Mouse (Mus musculus) cerebellum, adult 2 months (tissue): ENCODE measurements around the gene Ankrd10. TPM values are rescaled to one million over a fixed set of nuclear protein-coding genes. Genes with fewer than 3 reads are reported as not detected.
"Not testable (repeated sequence)": the region's sequence is repeated elsewhere in the genome, so short reads cannot be mapped to it uniquely, and the experiment has no call there.

ENCODE experiments used
- DNase-seq, 2 experiments: peaks; one replicate each; pipeline ENCODE4 v3.0.0; 2021
- H3K27ac ChIP-seq: fragments of 200-500 bp; 2 replicates; pipeline ENCODE4 v1.5.1; 2012; ENCODE audit warnings: low read length, control low read depth, inconsistent platforms; ENCODE audit not compliant: insufficient read depth
- H3K27me3 ChIP-seq: fragments of 200-500 bp; 2 replicates; pipeline ENCODE4 v1.6.1; 2012; ENCODE audit warnings: inconsistent platforms, mild to moderate bottlenecking, low read length, moderate library complexity; ENCODE audit not compliant: control insufficient read depth, insufficient read depth
- H3K4me1 ChIP-seq: fragments of 200-500 bp; 2 replicates; pipeline ENCODE4 v1.6.1; 2011; ENCODE audit warnings: low read length; ENCODE audit not compliant: control insufficient read depth, insufficient read depth
- H3K4me3 ChIP-seq: fragments of 200-500 bp; replicated peaks from 2 replicates; pipeline ENCODE3; 2011; ENCODE audit warnings: mild to moderate bottlenecking, low read depth, low read length, control low read depth; ENCODE audit not compliant: insufficient read depth
- CTCF ChIP-seq: fragments of 200-500 bp; IDR thresholded peaks from 2 replicates; pipeline ENCODE4 v1.5.1; 2011; ENCODE audit warnings: low read depth, mild to moderate bottlenecking, control low read depth, low read length, moderate library complexity, borderline replicate concordance; ENCODE audit not compliant: insufficient read depth
- POLR2A ChIP-seq: fragments of 200-500 bp; IDR thresholded peaks from 2 replicates; pipeline ENCODE4 v1.6.1; 2011; ENCODE audit warnings: low read length, control low read depth, borderline replicate concordance; ENCODE audit not compliant: insufficient read depth
- WGBS: fragments of 180-500 bp; shearing (Covaris S2); methylation state at CpG from one replicate; pipeline ENCODE4 v1.1.7; 2018; 5-methylcytosine and 5-hydroxymethylcytosine counted together
- polyA plus RNA-seq: library from polyadenylated mRNA; depleted of rRNA; stranded (reverse); fragments of >200 nt; gene quantifications from 2 replicates; pipeline ENCODE4 v1.2.3, GENCODE M21; 2012; rRNA removed

The Ankrd10 gene
- polyA plus RNA-seq = 53.0 and 53.4 TPM in 2 replicates

GRCm38 (mm10) chr8:11635611-11636081, at the start of gene Ankrd10:
Ankrd10 (minus strand) TSS chr8:11635757.
- DNase-seq = peak; percentile 97
- TF ChIP-seq CTCF (no peak), POLR2A (peak; percentile 95)
- Histone ChIP-seq H3K27me3 (no peaks in the 10 kb centered on the region), H3K27ac (peak within 1 kb of the TSS; percentile 48), H3K4me1 (no peaks in the 10 kb centered on the region; the same call in 1 of the 2 replicates), H3K4me3 (peak within 1 kb of the TSS; percentile 59)
- WGBS = under 1% methylated on average over 40 of the region's 40 CpGs

- no peak for DNase-seq
- 50% methylated on average over 7 of the region's 7 CpGs for WGBS
- Histone ChIP-seq H3K27ac (no peak overlapping the region), H3K4me1 (no peaks in the 10 kb centered on the region), H3K4me3 (no peak overlapping the region), H3K27me3 (no peaks in the 10 kb centered on the region)
- no peak for TF ChIP-seq POLR2A
- no peak for TF ChIP-seq CTCF
These were observed 49.0 kb upstream of the Ankrd10 start for GRCm38 (mm10) chr8:11684558-11684957.

GRCm38 (mm10) chr8:11668308-11668707, 32.8 kb upstream of the Ankrd10 start:
- no peak for DNase-seq
- Histone ChIP-seq H3K4me3 (no peak overlapping the region), H3K4me1 (no peaks in the 10 kb centered on the region; the same call in 1 of the 2 replicates), H3K27ac (no peak overlapping the region), H3K27me3 (no peaks in the 10 kb centered on the region; the same call in 1 of the 2 replicates)
- WGBS = 71% methylated on average over 2 of the region's 2 CpGs
- TF ChIP-seq POLR2A = no peak
- TF ChIP-seq CTCF = no peak

- not testable (repeated sequence) for DNase-seq, H3K27me3 ChIP-seq, H3K27ac ChIP-seq, H3K4me3 ChIP-seq
- peaks cover 12% of the 10 kb centered on the region for H3K4me1 ChIP-seq
- 77% methylated on average over 20 of the region's 20 CpGs for WGBS
These were observed 30.6 kb upstream of the Ankrd10 start for GRCm38 (mm10) chr8:11666023-11666716.

- no peak overlapping the region for H3K4me3 ChIP-seq
- TF ChIP-seq CTCF (no peak), POLR2A (no peak)
- peak; percentile 54 to 80 for DNase-seq
- H3K27ac ChIP-seq = no peak overlapping the region
- H3K4me1 ChIP-seq = peaks cover 12% of the 10 kb centered on the region
- 12% methylated on average over 3 of the region's 3 CpGs for WGBS
- H3K27me3 ChIP-seq = no peaks in the 10 kb centered on the region
These were observed 26.4 kb upstream of the Ankrd10 start for GRCm38 (mm10) chr8:11661969-11662368.

- H3K27ac ChIP-seq = no peak overlapping the region
- no peaks in the 10 kb centered on the region for H3K27me3 ChIP-seq
- no peak overlapping the region for H3K4me3 ChIP-seq
- DNase-seq = no peak
- no peaks in the 10 kb centered on the region for H3K4me1 ChIP-seq
- TF ChIP-seq CTCF (no peak), POLR2A (no peak)
- WGBS = 91% methylated on average over 5 of the region's 5 CpGs
These were observed 14.5 kb upstream of the Ankrd10 start for GRCm38 (mm10) chr8:11650021-11650420.

GRCm38 (mm10) chr8:11643123-11643522, 7.6 kb upstream of the Ankrd10 start:
- H3K4me3 ChIP-seq = no peak overlapping the region
- H3K27me3 ChIP-seq = no peaks in the 10 kb centered on the region
- no peak overlapping the region for H3K27ac ChIP-seq
- TF ChIP-seq POLR2A (no peak), CTCF (no peak)
- no peak for DNase-seq
- no peaks in the 10 kb centered on the region for H3K4me1 ChIP-seq
- 47% methylated on average over 2 of the region's 2 CpGs for WGBS

- H3K27ac ChIP-seq = no peak overlapping the region
- WGBS = 86% methylated on average over 2 of the region's 2 CpGs
- H3K4me1 ChIP-seq = no peaks in the 10 kb centered on the region
- TF ChIP-seq CTCF (no peak), POLR2A (no peak)
- H3K4me3 ChIP-seq = no peak overlapping the region
- no peaks in the 10 kb centered on the region for H3K27me3 ChIP-seq
- no peak for DNase-seq
These were observed 5.0 kb upstream of the Ankrd10 start for GRCm38 (mm10) chr8:11640606-11641005.
